Mouse (Mus musculus) kidney, embryonic 14.5 days (tissue): ENCODE measurements at regions not wholly inside any gene's neighbourhood (a gene's known extent, or its start where the extent isn't known, plus 50 kb on each side); places are given as distances from the start of the nearest gene placed in this dataset.

Experiments
- ATAC-seq: fragments of 200-750 bp; cut with Nextera tagmentation; 2 replicates; pipeline ENCODE4 v1.8.0; 2017; ENCODE audit warnings: moderate number of reproducible peaks, mild to moderate bottlenecking, moderate TSS enrichment, moderate library complexity; ENCODE audit not compliant: low FRiP score, low TSS enrichment
- H3K27ac ChIP-seq: fragments of 300-500 bp; sonication (generic); 2 replicates; pipeline ENCODE4 v1.5.1; 2014; ENCODE audit warnings: low read depth, mild to moderate bottlenecking, low read length, moderate library complexity, mixed read lengths
- H3K27me3 ChIP-seq: fragments of 300-500 bp; sonication (generic); 2 replicates; pipeline ENCODE4 v1.6.1; 2014; ENCODE audit warnings: mild to moderate bottlenecking, low read length; ENCODE audit not compliant: control insufficient read depth, insufficient read depth
- H3K36me3 ChIP-seq: fragments of 300-500 bp; sonication (generic); 2 replicates; pipeline ENCODE4 v1.6.1; 2014; ENCODE audit warnings: low read length, mixed read lengths; ENCODE audit not compliant: control insufficient read depth, insufficient read depth
- H3K4me1 ChIP-seq: fragments of 300-500 bp; sonication (generic); 2 replicates; pipeline ENCODE4 v1.6.1; 2014; ENCODE audit warnings: low read length, mixed read lengths; ENCODE audit not compliant: control insufficient read depth, insufficient read depth
- H3K4me2 ChIP-seq: fragments of 300-500 bp; sonication (generic); replicated peaks from 2 replicates; pipeline ENCODE4 v1.6.1; 2014; ENCODE audit warnings: low read depth, mild to moderate bottlenecking, low read length
- H3K4me3 ChIP-seq: fragments of 300-500 bp; sonication (generic); 2 replicates; pipeline ENCODE4 v1.5.1; 2014; ENCODE audit warnings: mild to moderate bottlenecking, low read length
- H3K9ac ChIP-seq: fragments of 300-500 bp; sonication (generic); 2 replicates; pipeline ENCODE4 v1.6.1; 2014; ENCODE audit warnings: low read depth, mild to moderate bottlenecking, low read length, moderate library complexity
- H3K9me3 ChIP-seq: fragments of 300-500 bp; sonication (generic); 2 replicates; pipeline ENCODE4 v1.6.1; 2016; ENCODE audit warnings: low read length; ENCODE audit not compliant: control insufficient read depth
- WGBS: fragments of 180-500 bp; shearing (Covaris S2); extraction: QIAGEN DNeasy Blood & Tissue Kit; methylation state at CpG from one replicate; pipeline ENCODE4 v1.1.7; 2014; 5-methylcytosine and 5-hydroxymethylcytosine counted together

- WGBS, result 88% methylated on average over 4 of the region's 4 CpGs
Measured at GRCm38 (mm10) chr14:72864792-72865191, 155.0 kb upstream of the Fndc3a start.

GRCm38 (mm10) chr14:72864130-72864529 is 154.3 kb upstream of the Fndc3a start:
- H3K27me3 ChIP-seq, result no peaks in the 10 kb centered on the region
- no peak overlapping the region for H3K4me2 ChIP-seq
- WGBS, result 73% methylated on average over 5 of the region's 5 CpGs
- H3K27ac ChIP-seq, result no peak overlapping the region
- ATAC-seq, result no peak
- no peaks in the 10 kb centered on the region for H3K36me3 ChIP-seq
- H3K4me3 ChIP-seq, result no peak overlapping the region
- no peak overlapping the region for H3K9ac ChIP-seq
- no peaks in the 10 kb centered on the region for H3K9me3 ChIP-seq
- H3K4me1 ChIP-seq, result 0 out of 2 replicates have a peak, but pooled peaks cover 4% of the 10 kb centered on the region

More at GRCm38 (mm10) chr14:72864792-72865191, 155.0 kb upstream of the Fndc3a start:
- H3K27me3 ChIP-seq, result no peaks in the 10 kb centered on the region
- no peak overlapping the region for H3K4me3 ChIP-seq
- no peak overlapping the region for H3K9ac ChIP-seq
- H3K9me3 ChIP-seq, result no peaks in the 10 kb centered on the region
- no peak for ATAC-seq
- H3K4me2 ChIP-seq, result no peak overlapping the region
- no peaks in the 10 kb centered on the region for H3K36me3 ChIP-seq
- no peak overlapping the region for H3K27ac ChIP-seq
- 0 out of 2 replicates have a peak, but pooled peaks cover 4% of the 10 kb centered on the region for H3K4me1 ChIP-seq

GRCm38 (mm10) chr14:72862806-72863526 is 153.2 kb upstream of the Fndc3a start:
- Histone ChIP-seq H3K4me3 (no peak overlapping the region), H3K9me3 (no peaks in the 10 kb centered on the region), H3K4me1 (no peaks in the 10 kb centered on the region), H3K4me2 (no peak overlapping the region), H3K9ac (no peak overlapping the region), H3K27ac (peak overlapping the region; percentile 5; the same call in 1 of the 2 replicates), H3K36me3 (no peaks in the 10 kb centered on the region), H3K27me3 (no peaks in the 10 kb centered on the region)
- ATAC-seq, result no peak
- 57% methylated on average over 7 of the region's 7 CpGs for WGBS

GRCm38 (mm10) chr14:72854226-72854625 is 144.4 kb upstream of the Fndc3a start:
- H3K4me3 ChIP-seq, result no peak overlapping the region
- H3K27me3 ChIP-seq, result no peaks in the 10 kb centered on the region
- H3K4me1 ChIP-seq, result no peaks in the 10 kb centered on the region
- no peak overlapping the region for H3K4me2 ChIP-seq
- peak; percentile 71; the same call in 1 of the 2 replicates for ATAC-seq
- no peaks in the 10 kb centered on the region for H3K36me3 ChIP-seq
- no peak overlapping the region for H3K9ac ChIP-seq
- no peak overlapping the region for H3K27ac ChIP-seq
- no peaks in the 10 kb centered on the region for H3K9me3 ChIP-seq
- WGBS, result 92% methylated on average over 1 of the region's 1 CpGs

- WGBS, result 93% methylated on average over 3 of the region's 3 CpGs
- H3K9ac ChIP-seq, result no peak overlapping the region
- no peak overlapping the region for H3K4me2 ChIP-seq
- no peaks in the 10 kb centered on the region for H3K4me1 ChIP-seq
- no peaks in the 10 kb centered on the region for H3K9me3 ChIP-seq
- H3K27ac ChIP-seq, result no peak overlapping the region
- ATAC-seq, result no peak
- H3K27me3 ChIP-seq, result no peaks in the 10 kb centered on the region
- H3K4me3 ChIP-seq, result no peak overlapping the region
- no peaks in the 10 kb centered on the region for H3K36me3 ChIP-seq
Measured at GRCm38 (mm10) chr14:72853104-72853503, 143.3 kb upstream of the Fndc3a start.

- Histone ChIP-seq H3K9ac (no peak overlapping the region), H3K27me3 (no peaks in the 10 kb centered on the region), H3K27ac (no peak overlapping the region), H3K36me3 (no peaks in the 10 kb centered on the region), H3K4me3 (no peak overlapping the region), H3K4me1 (no peaks in the 10 kb centered on the region), H3K4me2 (no peak overlapping the region), H3K9me3 (no peaks in the 10 kb centered on the region)
- ATAC-seq, result no peak
- 85% methylated on average over 3 of the region's 3 CpGs for WGBS
Measured at GRCm38 (mm10) chr14:72850884-72851283, 141.1 kb upstream of the Fndc3a start.

GRCm38 (mm10) chr14:72848271-72848955 is 138.6 kb upstream of the Fndc3a start:
- Histone ChIP-seq H3K4me3 (no peak overlapping the region), H3K36me3 (no peaks in the 10 kb centered on the region), H3K27ac (no peak overlapping the region), H3K9ac (no peak overlapping the region), H3K9me3 (no peaks in the 10 kb centered on the region), H3K4me2 (no peak overlapping the region), H3K27me3 (no peaks in the 10 kb centered on the region), H3K4me1 (no peaks in the 10 kb centered on the region)
- no peak for ATAC-seq
- WGBS, result 82% methylated on average over 4 of the region's 4 CpGs

- Histone ChIP-seq H3K27ac (no peak overlapping the region), H3K4me1 (no peaks in the 10 kb centered on the region), H3K4me3 (no peak overlapping the region), H3K4me2 (no peak overlapping the region), H3K27me3 (no peaks in the 10 kb centered on the region), H3K9me3 (no peaks in the 10 kb centered on the region), H3K9ac (no peak overlapping the region), H3K36me3 (no peaks in the 10 kb centered on the region)
- WGBS, result 68% methylated on average over 7 of the region's 7 CpGs
- ATAC-seq, result no peak
Measured at GRCm38 (mm10) chr14:72847466-72847865, 137.7 kb upstream of the Fndc3a start.
